ENCODE assay signal across 10 mouse cellular contexts in the genomic region with DNA sequence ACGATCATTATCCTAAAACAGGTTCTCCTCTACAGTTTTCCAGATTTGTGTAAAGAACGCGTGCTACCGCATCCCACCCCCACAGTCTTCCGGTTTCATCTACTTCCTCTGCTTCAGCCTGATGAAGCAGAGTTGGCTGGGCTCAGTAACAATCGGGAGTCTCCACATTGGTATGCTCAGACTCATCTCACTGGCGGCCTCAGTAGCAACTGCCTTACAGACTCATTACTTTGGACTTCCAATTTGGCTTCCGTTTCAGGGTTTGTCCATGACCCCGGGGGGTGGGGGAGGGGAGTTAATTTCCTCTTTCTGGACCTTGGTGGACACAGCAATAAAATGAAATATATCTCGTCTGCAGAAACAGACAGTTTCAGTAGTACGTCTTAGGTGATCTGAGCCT. TPM values are rescaled to one million over a fixed set of nuclear protein-coding genes. Genes with fewer than 3 reads are reported as not detected.
A peak's percentile ranks its signal among the peaks of the same experiment; 100 is the strongest.
DNase-seq lines count a peak whose midpoint lies in the region; ATAC-seq and TF ChIP-seq lines count a peak whose summit lies in the region.
"Had no signal": no experiment of that assay in that cellular context is flagged by ENCODE, and none has a peak within 500 bp of the region (broad histone marks: within the 10 kb centered on the region; RNA-seq: fewer than 3 reads in every experiment).

No protein-coding gene starts in this region.

- H3K4me1 ChIP-seq in kidney, embryonic 15.5 days, result peaks cover 15% of the 10 kb centered on the region
- no peaks in the 10 kb centered on the region for H3K4me1 ChIP-seq in midbrain, postnatal 0 days (ENCODE audit: insufficient read depth, low read length)
- no peaks in the 10 kb centered on the region for H3K4me1 ChIP-seq in midbrain, embryonic 14.5 days (ENCODE audit: control insufficient read depth, insufficient read depth, low read length)

- peak; percentile 81 for ATAC-seq in kidney, embryonic 15.5 days (replicated peaks; ENCODE audit: low FRiP score)
- ATAC-seq in megakaryocyte progenitor cell, adult 5-6 weeks (replicated peaks; ENCODE audit: poor library complexity), result no peak
- no peak for ATAC-seq in midbrain, postnatal 0 days (ENCODE audit: low FRiP score)
- no peak for ATAC-seq in midbrain, embryonic 14.5 days (ENCODE audit: low FRiP score, low TSS enrichment)

- H3K27me3 ChIP-seq in kidney, embryonic 15.5 days, result no peaks in the 10 kb centered on the region
- H3K27me3 ChIP-seq in midbrain, postnatal 0 days (ENCODE audit: insufficient read depth, low read length), result no peaks in the 10 kb centered on the region
- H3K27me3 ChIP-seq in midbrain, embryonic 14.5 days (ENCODE audit: control insufficient read depth, insufficient read depth, low read length), result no peaks in the 10 kb centered on the region
- H3K27me3 ChIP-seq: neural tube, embryonic 13.5 days had no signal

- peak overlapping the region; percentile 82 for H3K27ac ChIP-seq in kidney, embryonic 15.5 days
- H3K27ac ChIP-seq in midbrain, postnatal 0 days (ENCODE audit: low read depth, low read length), result no peak overlapping the region
- H3K27ac ChIP-seq in midbrain, embryonic 14.5 days (replicated peaks; ENCODE audit: low read depth, low read length), result no peak overlapping the region
- H3K27ac ChIP-seq: neural tube, embryonic 13.5 days had no signal

- 12% methylated on average over 11 of the region's 11 CpGs for WGBS in kidney, embryonic 15.5 days
- 73% methylated on average over 11 of the region's 11 CpGs for WGBS in midbrain, postnatal 0 days
- 78% methylated on average over 11 of the region's 11 CpGs for WGBS in midbrain, embryonic 14.5 days

- intact Hi-C loops in gastrocnemius, postnatal 14 days (cut with DNase I; ENCODE audit: low total_unique reads), result no loop called here

- H3K36me3 ChIP-seq in kidney, embryonic 15.5 days, result no peaks in the 10 kb centered on the region
- no peaks in the 10 kb centered on the region for H3K36me3 ChIP-seq in midbrain, postnatal 0 days (ENCODE audit: insufficient read depth, low read length)
- H3K36me3 ChIP-seq in midbrain, embryonic 14.5 days (ENCODE audit: control insufficient read depth, insufficient read depth, low read length), result no peaks in the 10 kb centered on the region
- H3K36me3 ChIP-seq: neural tube, embryonic 13.5 days had no signal

- no peak for TF ChIP-seq CTCF in midbrain, postnatal 0 days (IDR thresholded peaks at IDR 0.05)

- H3K4me3 ChIP-seq in kidney, embryonic 15.5 days (replicated peaks), result peak overlapping the region; percentile 18
- H3K4me3 ChIP-seq in midbrain, postnatal 0 days (ENCODE audit: low read depth, low read length), result no peak overlapping the region
- no peak overlapping the region for H3K4me3 ChIP-seq in midbrain, embryonic 14.5 days (replicated peaks; ENCODE audit: low read depth, low read length)
- H3K4me3 ChIP-seq: neural tube, embryonic 13.5 days had no signal

- peak overlapping the region; percentile 54 for H3K4me2 ChIP-seq in kidney, embryonic 15.5 days
- H3K4me2 ChIP-seq in midbrain, postnatal 0 days (ENCODE audit: low read depth, low read length, poor library complexity, severe bottlenecking), result no peak overlapping the region
- no peak overlapping the region for H3K4me2 ChIP-seq in midbrain, embryonic 14.5 days (ENCODE audit: low read length)
- H3K4me2 ChIP-seq: neural tube, embryonic 13.5 days had no signal

- no peaks in the 10 kb centered on the region for H3K9me3 ChIP-seq in kidney, embryonic 15.5 days (replicated peaks)
- no peaks in the 10 kb centered on the region for H3K9me3 ChIP-seq in midbrain, postnatal 0 days (ENCODE audit: low read length)
- no peaks in the 10 kb centered on the region for H3K9me3 ChIP-seq in midbrain, embryonic 14.5 days (ENCODE audit: control insufficient read depth, low read length)
- H3K9me3 ChIP-seq: neural tube, embryonic 13.5 days had no signal

- peak; percentile 52 for DNase-seq in gastrocnemius, postnatal 14 days
- DNase-seq in gastrocnemius, adult 18-20 months (ENCODE audit: low spot score), result no peak
- DNase-seq in urinary bladder, postnatal 14 days (ENCODE audit: low spot score), result peak; percentile 14
- DNase-seq in urinary bladder, adult 18-20 months (ENCODE audit: low spot score in 2 of 2), result no peak
- DNase-seq in midbrain, postnatal 0 days (ENCODE audit: low spot score), result no peak
- no peak for DNase-seq in midbrain, embryonic 14.5 days

- no peak overlapping the region for H3K9ac ChIP-seq in kidney, embryonic 15.5 days
- H3K9ac ChIP-seq in midbrain, postnatal 0 days (replicated peaks; ENCODE audit: low read length, poor library complexity, severe bottlenecking), result no peak overlapping the region
- H3K9ac ChIP-seq in midbrain, embryonic 14.5 days (replicated peaks; ENCODE audit: low read length), result no peak overlapping the region
- H3K9ac ChIP-seq: neural tube, embryonic 13.5 days had no signal

RNA-seq across cellular contexts. Expression of a gene that starts 12.8 kb away (rescaled TPM):
- 1 to 10 TPM in 1 of 2 experiments, under 1 TPM in 1; 0.57 to 1.4 TPM for total RNA-seq in gastrocnemius, postnatal 14 days (2021)
- under 1 TPM; 0.48 to 0.50 TPM for total RNA-seq in gastrocnemius, adult 18-20 months (2021)
- polyA plus RNA-seq in kidney, embryonic 15.5 days (2015; fragmentation: Nextera tagmentation; extraction: Ambion mirVana), result 2.8 and 6.7 TPM in 2 replicates
- total RNA-seq in megakaryocyte progenitor cell, adult 5-6 weeks (2015), result 18.5 and 19.4 TPM in 2 replicates
- total RNA-seq in megakaryocyte progenitor cell, adult 5-6 weeks (2017), result 13.0 and 26.7 TPM in 2 replicates
- total RNA-seq in midbrain, postnatal 0 days (2014; rRNA removed), result 8.7 and 12.1 TPM in 2 replicates
- polyA plus RNA-seq in midbrain, postnatal 0 days (2015; fragmentation: Nextera tagmentation; extraction: Ambion mirVana), result 8.3 and 8.9 TPM in 2 replicates
- polyA plus RNA-seq in midbrain, embryonic 14.5 days (2014; fragmentation: Nextera tagmentation; extraction: Ambion mirVana), result 5.6 and 6.0 TPM in 2 replicates

RNA-seq across cellular contexts. Expression of a gene that starts 16.5 kb away (rescaled TPM):
- total RNA-seq in gastrocnemius, postnatal 14 days (2021), result 10 to 100 TPM; 13.0 to 22.2 TPM
- total RNA-seq in gastrocnemius, adult 18-20 months (2021), result 1 to 10 TPM; 1.9 to 4.1 TPM
- polyA plus RNA-seq in kidney, embryonic 15.5 days (2015; fragmentation: Nextera tagmentation; extraction: Ambion mirVana), result 14.4 and 17.9 TPM in 2 replicates
- total RNA-seq in megakaryocyte progenitor cell, adult 5-6 weeks (2015), result 0.49 and 0.76 TPM in 2 replicates
- 0.46 and 0.64 TPM in 2 replicates for total RNA-seq in megakaryocyte progenitor cell, adult 5-6 weeks (2017)
- total RNA-seq in midbrain, postnatal 0 days (2014; rRNA removed), result 16.8 and 16.9 TPM in 2 replicates
- 3.9 and 6.1 TPM in 2 replicates for polyA plus RNA-seq in midbrain, postnatal 0 days (2015; fragmentation: Nextera tagmentation; extraction: Ambion mirVana)
- 7.0 and 8.3 TPM in 2 replicates for polyA plus RNA-seq in midbrain, embryonic 14.5 days (2014; fragmentation: Nextera tagmentation; extraction: Ambion mirVana)

RNA-seq across cellular contexts. Expression of a gene that starts 59.2 kb away (rescaled TPM):
- total RNA-seq in gastrocnemius, postnatal 14 days (2021), result under 1 TPM in 1 of 2 experiments, not detected in 1; 0.06 TPM
- total RNA-seq in gastrocnemius, adult 18-20 months (2021), result not detected
- polyA plus RNA-seq in kidney, embryonic 15.5 days (2015; fragmentation: Nextera tagmentation; extraction: Ambion mirVana), result 0.22 and 0.25 TPM in 2 replicates
- total RNA-seq in megakaryocyte progenitor cell, adult 5-6 weeks (2015), result not detected in 2 replicates
- total RNA-seq in megakaryocyte progenitor cell, adult 5-6 weeks (2017), result not detected in 2 replicates
- total RNA-seq in midbrain, postnatal 0 days (2014; rRNA removed), result 0.16 and 0.47 TPM in 2 replicates
- polyA plus RNA-seq in midbrain, postnatal 0 days (2015; fragmentation: Nextera tagmentation; extraction: Ambion mirVana), result 0.06 and 0.07 TPM in 2 replicates
- polyA plus RNA-seq in midbrain, embryonic 14.5 days (2014; fragmentation: Nextera tagmentation; extraction: Ambion mirVana), result 0.09 and 0.13 TPM in 2 replicates
- polyA plus RNA-seq: large intestine, adult 2 months had no signal

Comparison
In these comparisons a context has a peak if more than half of its experiments do, and no peak if none do; other contexts are left out.
1. DNase-seq: peak in gastrocnemius, postnatal 14 days (single experiment) and urinary bladder, postnatal 14 days (single experiment); none in gastrocnemius, adult 18-20 months (single experiment), urinary bladder, adult 18-20 months (0 of 2), midbrain, postnatal 0 days (single experiment) and midbrain, embryonic 14.5 days (single experiment).